Mouse (Mus musculus): ENCODE measurements around the gene Lyl1. TPM values are rescaled to one million over a fixed set of nuclear protein-coding genes. Genes with fewer than 3 reads are reported as not detected.

The Lyl1 gene
- polyA plus RNA-seq, 1 experiment from 2014 or later: 5.6 TPM

GRCm38 (mm10) chr8:84731371-84732177 lies 30.3 kb downstream of the Lyl1 start:
- 0 out of 2 replicates have a peak overlapping the region, but pooled peaks have one; percentile 7 for H3K4me2 ChIP-seq (replicated peaks)

DNA sequence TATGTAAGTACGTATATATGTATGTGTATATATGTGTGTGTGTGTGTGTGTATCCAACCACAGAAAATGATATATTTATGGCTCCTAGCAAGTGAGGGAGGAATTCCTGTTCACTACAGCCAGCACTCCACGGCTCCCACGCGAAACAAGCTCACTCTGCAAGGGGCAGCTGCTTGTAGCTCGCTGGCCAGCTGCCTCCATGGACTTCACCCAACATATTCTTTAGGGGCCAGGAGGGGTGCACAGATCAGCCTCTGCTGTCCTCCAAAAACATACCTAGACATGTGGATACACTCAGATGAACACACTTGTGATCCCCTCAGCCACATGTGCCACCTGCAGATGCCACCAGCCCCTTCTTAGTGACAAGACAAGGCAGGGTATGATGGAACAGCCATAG lies 31.3 kb downstream of the Lyl1 start:
- Histone ChIP-seq H3K4me3 (no peak overlapping the region), H3K4me2 (replicated peaks) (no peak overlapping the region), H3K9me3 (no peaks in the 10 kb centered on the region), H3K4me1 (peaks cover 59% of the 10 kb centered on the region), H3K9ac (replicated peaks) (no peak overlapping the region), H3K27me3 (peaks cover 80% of the 10 kb centered on the region), H3K27ac (replicated peaks) (no peak overlapping the region), H3K36me3 (no peaks in the 10 kb centered on the region)
- ATAC-seq (ENCODE audit: low FRiP score, low read depth): no peak
- 76% methylated on average over 5 of the region's 5 CpGs for WGBS

More at GRCm38 (mm10) chr8:84731371-84732177, 30.3 kb downstream of the Lyl1 start:
- H3K36me3 ChIP-seq: peaks cover 4% of the 10 kb centered on the region; the same call in 1 of the 2 replicates
- no peak overlapping the region for H3K9ac ChIP-seq (replicated peaks)
- H3K4me3 ChIP-seq: no peak overlapping the region
- peaks cover 56% of the 10 kb centered on the region for H3K4me1 ChIP-seq
- no peaks in the 10 kb centered on the region for H3K9me3 ChIP-seq
- no peak for ATAC-seq (ENCODE audit: low FRiP score, low read depth)
- peak overlapping the region; percentile 89 for H3K27ac ChIP-seq (replicated peaks)
- 71% methylated on average over 11 of the region's 11 CpGs for WGBS
- peaks cover 76% of the 10 kb centered on the region for H3K27me3 ChIP-seq

GRCm38 (mm10) chr8:84732996-84733395 lies 31.7 kb downstream of the Lyl1 start:
- H3K27me3 ChIP-seq: peaks cover 80% of the 10 kb centered on the region
- 47% methylated on average over 6 of the region's 6 CpGs for WGBS
- H3K4me1 ChIP-seq: peaks cover 63% of the 10 kb centered on the region
- no peak for ATAC-seq (ENCODE audit: low FRiP score, low read depth)
- no peak overlapping the region for H3K4me2 ChIP-seq (replicated peaks)
- H3K9ac ChIP-seq (replicated peaks): no peak overlapping the region
- H3K9me3 ChIP-seq: no peaks in the 10 kb centered on the region
- no peak overlapping the region for H3K4me3 ChIP-seq
- no peaks in the 10 kb centered on the region for H3K36me3 ChIP-seq
- H3K27ac ChIP-seq (replicated peaks): 0 out of 2 replicates have a peak overlapping the region, but pooled peaks have one; percentile 20

GRCm38 (mm10) chr8:84733959-84734358 lies 32.7 kb downstream of the Lyl1 start:
- Histone ChIP-seq H3K27ac (replicated peaks) (no peak overlapping the region), H3K27me3 (peaks cover 81% of the 10 kb centered on the region), H3K9ac (replicated peaks) (no peak overlapping the region), H3K36me3 (no peaks in the 10 kb centered on the region), H3K4me3 (no peak overlapping the region), H3K4me1 (peaks cover 64% of the 10 kb centered on the region), H3K4me2 (replicated peaks) (no peak overlapping the region), H3K9me3 (no peaks in the 10 kb centered on the region)
- WGBS: 87% methylated on average over 6 of the region's 6 CpGs
- no peak for ATAC-seq (ENCODE audit: low FRiP score, low read depth)

- Histone ChIP-seq H3K9ac (replicated peaks) (no peak overlapping the region), H3K36me3 (no peaks in the 10 kb centered on the region), H3K4me3 (no peak overlapping the region), H3K4me1 (peaks cover 67% of the 10 kb centered on the region), H3K9me3 (no peaks in the 10 kb centered on the region), H3K4me2 (replicated peaks) (no peak overlapping the region), H3K27ac (replicated peaks) (no peak overlapping the region), H3K27me3 (peaks cover 88% of the 10 kb centered on the region)
- no peak for ATAC-seq (ENCODE audit: low FRiP score, low read depth)
- 69% methylated on average over 2 of the region's 2 CpGs for WGBS
Observed at GRCm38 (mm10) chr8:84734680-84735079, 33.4 kb downstream of the Lyl1 start.

- Histone ChIP-seq H3K4me1 (peaks cover 68% of the 10 kb centered on the region), H3K4me3 (no peak overlapping the region), H3K9me3 (no peaks in the 10 kb centered on the region), H3K36me3 (no peaks in the 10 kb centered on the region), H3K4me2 (replicated peaks) (no peak overlapping the region), H3K27me3 (peaks cover 92% of the 10 kb centered on the region), H3K27ac (replicated peaks) (no peak overlapping the region), H3K9ac (replicated peaks) (no peak overlapping the region)
- ATAC-seq (ENCODE audit: low FRiP score, low read depth): no peak
- WGBS: 53% methylated on average over 2 of the region's 2 CpGs
Observed at GRCm38 (mm10) chr8:84735597-84735996, 34.3 kb downstream of the Lyl1 start.

GRCm38 (mm10) chr8:84736521-84736920 lies 35.3 kb downstream of the Lyl1 start:
- Histone ChIP-seq H3K9me3 (no peaks in the 10 kb centered on the region), H3K4me1 (peaks cover 68% of the 10 kb centered on the region), H3K36me3 (no peaks in the 10 kb centered on the region), H3K4me2 (replicated peaks) (no peak overlapping the region), H3K4me3 (no peak overlapping the region), H3K27ac (replicated peaks) (no peak overlapping the region), H3K9ac (replicated peaks) (no peak overlapping the region), H3K27me3 (peaks cover 100% of the 10 kb centered on the region)
- WGBS: 88% methylated on average over 4 of the region's 4 CpGs
- ATAC-seq (ENCODE audit: low FRiP score, low read depth): no peak

GRCm38 (mm10) chr8:84737608-84738007 lies 36.4 kb downstream of the Lyl1 start:
- Histone ChIP-seq H3K36me3 (no peaks in the 10 kb centered on the region), H3K9me3 (no peaks in the 10 kb centered on the region), H3K4me3 (peak overlapping the region; percentile 21), H3K27me3 (peaks cover 100% of the 10 kb centered on the region), H3K4me2 (replicated peaks) (peak overlapping the region; percentile 37), H3K4me1 (peaks cover 68% of the 10 kb centered on the region), H3K27ac (replicated peaks) (no peak overlapping the region), H3K9ac (replicated peaks) (peak overlapping the region; percentile 7; the same call in 1 of the 2 replicates)
- peak; percentile 50; the same call in 1 of the 2 replicates for ATAC-seq (ENCODE audit: low FRiP score, low read depth)
- WGBS: 2% methylated on average over 16 of the region's 16 CpGs

GRCm38 (mm10) chr8:84738266-84738665 lies 37.0 kb downstream of the Lyl1 start:
- Histone ChIP-seq H3K27ac (replicated peaks) (no peak overlapping the region), H3K4me3 (no peak overlapping the region), H3K4me2 (replicated peaks) (0 out of 2 replicates have a peak overlapping the region, but pooled peaks have one; percentile 25), H3K9me3 (no peaks in the 10 kb centered on the region), H3K36me3 (no peaks in the 10 kb centered on the region), H3K9ac (replicated peaks) (peak overlapping the region; percentile 39), H3K4me1 (peaks cover 68% of the 10 kb centered on the region), H3K27me3 (peaks cover 100% of the 10 kb centered on the region)
- WGBS: 2% methylated on average over 10 of the region's 10 CpGs
- no peak for ATAC-seq (ENCODE audit: low FRiP score, low read depth)

- peaks cover 72% of the 10 kb centered on the region for H3K4me1 ChIP-seq
- H3K27ac ChIP-seq (replicated peaks): no peak overlapping the region
- 33% methylated on average over 10 of the region's 10 CpGs for WGBS
- no peak overlapping the region for H3K4me2 ChIP-seq (replicated peaks)
- ATAC-seq (ENCODE audit: low FRiP score, low read depth): no peak
- H3K9me3 ChIP-seq: no peaks in the 10 kb centered on the region
- peaks cover 100% of the 10 kb centered on the region for H3K27me3 ChIP-seq
- no peaks in the 10 kb centered on the region for H3K36me3 ChIP-seq
- H3K9ac ChIP-seq (replicated peaks): peak overlapping the region; percentile 39; the same call in 1 of the 2 replicates
- no peak overlapping the region for H3K4me3 ChIP-seq
Observed at GRCm38 (mm10) chr8:84738715-84739400, 37.6 kb downstream of the Lyl1 start.

DNA sequence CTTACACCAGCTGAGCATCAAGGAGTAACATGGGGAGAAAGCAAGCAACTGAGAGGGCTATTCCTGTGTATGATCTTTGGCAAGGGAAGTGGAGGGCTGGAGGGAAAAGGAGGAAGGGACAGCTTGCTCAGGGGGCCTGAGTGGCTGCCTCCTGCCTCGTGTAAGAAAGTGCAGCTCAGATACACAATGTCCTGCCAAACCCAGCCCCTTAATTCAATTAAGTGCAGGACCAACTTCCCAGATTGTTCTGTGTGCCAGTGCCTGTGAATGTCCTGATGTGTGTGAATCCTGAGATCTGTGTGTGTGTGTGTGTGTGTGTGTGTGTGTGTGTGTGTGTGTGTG lies 38.1 kb downstream of the Lyl1 start:
- H3K4me2 ChIP-seq (replicated peaks): no peak overlapping the region
- H3K36me3 ChIP-seq: no peaks in the 10 kb centered on the region
- no peak overlapping the region for H3K9ac ChIP-seq (replicated peaks)
- no peak overlapping the region for H3K27ac ChIP-seq (replicated peaks)
- H3K4me3 ChIP-seq: no peak overlapping the region
- no peak for ATAC-seq (ENCODE audit: low FRiP score, low read depth)
- H3K4me1 ChIP-seq: peaks cover 74% of the 10 kb centered on the region
- no peaks in the 10 kb centered on the region for H3K9me3 ChIP-seq
- 0% methylated on average over 1 of the region's 1 CpGs for WGBS
- H3K27me3 ChIP-seq: peaks cover 100% of the 10 kb centered on the region

All from midbrain, embryonic 12.5 days (tissue).